Mouse (Mus musculus): Measurements from ENCODE around the gene Zfp968.
"Not testable (repeated sequence)": the region's sequence is repeated elsewhere in the genome, so short reads cannot be mapped to it uniquely, and the experiment has no call there.

Zfp968 gene

DNA sequence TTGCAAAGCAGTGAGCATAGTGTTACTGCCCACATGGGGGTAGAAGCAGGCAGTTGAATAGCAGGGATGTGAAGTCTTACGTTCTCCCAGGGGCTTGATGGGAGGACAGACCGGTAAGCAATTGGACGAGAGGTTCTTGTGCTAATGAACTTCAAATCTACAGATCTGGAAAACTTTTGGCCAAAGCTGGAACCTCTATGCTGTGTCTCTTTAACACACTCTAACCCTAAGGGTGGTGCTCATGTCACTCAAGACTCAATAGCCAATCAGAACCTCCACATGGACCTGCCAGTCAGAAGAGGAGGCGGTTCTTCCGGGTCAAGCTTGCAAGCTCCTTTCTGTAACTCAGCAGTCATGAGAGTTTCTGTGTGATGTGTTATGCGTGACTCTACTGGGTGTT lies at the start of gene Zfp968:
Gene Zfp968 (plus strand): TSS at position 301 of the 400 bp plus-strand sequence.
- DNase-seq (ENCODE audit: low read depth, low spot score), result not testable (repeated sequence)

DNA sequence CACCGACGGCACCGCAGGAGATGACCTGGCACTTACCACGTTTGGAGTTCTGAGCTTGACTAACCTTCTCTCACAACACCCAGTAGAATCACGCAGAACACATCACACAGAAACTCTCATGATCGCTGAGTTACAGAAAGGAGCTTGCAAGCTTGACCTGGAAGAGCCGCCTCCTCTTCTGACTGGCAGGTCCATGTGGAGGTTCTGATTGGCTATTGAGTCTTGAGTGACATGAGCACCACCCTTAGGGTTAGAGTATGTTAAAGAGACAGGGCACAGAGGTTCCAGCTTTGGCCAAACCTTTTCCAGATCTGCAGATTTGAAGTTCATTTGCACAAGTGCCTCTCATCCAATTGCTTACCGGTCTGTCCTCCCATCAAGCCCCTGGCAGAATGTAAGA lies 34.1 kb upstream of the Zfp968 start, which contains the start of gene Gm4631:
Gene Gm4631 (minus strand): TSS at position 101 of the 400 bp plus-strand sequence.
- not testable (repeated sequence) for DNase-seq (ENCODE audit: low read depth, low spot score)

Data from mesoderm, embryonic 11.5 days (tissue).